Mouse (Mus musculus): ENCODE results near the gene Ston2. TPM values are rescaled to one million over a fixed set of nuclear protein-coding genes. Genes with fewer than 3 reads are reported as not detected.

Ston2 gene
- polyA plus RNA-seq, 1 experiment from 2014 or later, result 6.7 TPM

GRCm38 (mm10) chr12:91710876-91711275 is 77.3 kb downstream of the Ston2 start:
- H3K36me3 ChIP-seq, result no peaks in the 10 kb centered on the region
- peaks cover 6% of the 10 kb centered on the region; the same call in 1 of the 2 replicates for H3K4me1 ChIP-seq (replicated peaks)
- ATAC-seq (ENCODE audit: low FRiP score, low read depth), result 0 out of 2 replicates have a peak, but pooled peaks have one; percentile 65
- H3K4me3 ChIP-seq, result no peak overlapping the region
- no peaks in the 10 kb centered on the region for H3K27me3 ChIP-seq
- no peak overlapping the region for H3K4me2 ChIP-seq
- no peak overlapping the region for H3K27ac ChIP-seq (replicated peaks)
- H3K9ac ChIP-seq, result no peak overlapping the region
- 22% methylated on average over 3 of the region's 3 CpGs for WGBS
- no peaks in the 10 kb centered on the region for H3K9me3 ChIP-seq

- no peaks in the 10 kb centered on the region for H3K36me3 ChIP-seq
- H3K9ac ChIP-seq, result no peak overlapping the region
- H3K9me3 ChIP-seq, result no peaks in the 10 kb centered on the region
- H3K4me2 ChIP-seq, result no peak overlapping the region
- WGBS, result 86% methylated on average over 6 of the region's 6 CpGs
- no peak overlapping the region for H3K27ac ChIP-seq (replicated peaks)
- H3K4me1 ChIP-seq (replicated peaks), result peaks cover 6% of the 10 kb centered on the region; the same call in 1 of the 2 replicates
- no peak for ATAC-seq (ENCODE audit: low FRiP score, low read depth)
- H3K27me3 ChIP-seq, result no peaks in the 10 kb centered on the region
- no peak overlapping the region for H3K4me3 ChIP-seq
Observed at GRCm38 (mm10) chr12:91709634-91710033, 78.6 kb downstream of the Ston2 start.

DNA sequence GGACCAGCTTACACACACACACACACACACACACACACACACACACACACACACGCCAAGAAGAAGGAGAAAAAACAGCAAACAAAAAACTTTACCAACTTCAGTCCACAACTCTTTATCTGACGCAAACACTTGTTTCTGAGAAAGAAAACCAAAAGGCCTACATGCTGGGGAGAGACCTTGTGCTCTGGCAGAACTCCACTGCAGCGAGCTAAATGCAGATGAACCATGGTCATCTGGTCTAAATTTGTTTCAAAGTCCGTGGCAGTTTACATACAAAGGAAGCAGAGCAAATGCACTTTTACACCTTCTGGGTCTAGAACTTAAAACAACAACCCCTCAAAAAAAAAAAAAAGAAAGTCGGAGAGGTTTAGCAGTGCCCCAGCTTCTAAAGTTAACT is 79.0 kb downstream of the Ston2 start:
- no peak overlapping the region for H3K4me2 ChIP-seq
- no peak for ATAC-seq (ENCODE audit: low FRiP score, low read depth)
- H3K27ac ChIP-seq (replicated peaks), result no peak overlapping the region
- H3K9me3 ChIP-seq, result no peaks in the 10 kb centered on the region
- no peak overlapping the region for H3K4me3 ChIP-seq
- no peak overlapping the region for H3K9ac ChIP-seq
- H3K27me3 ChIP-seq, result no peaks in the 10 kb centered on the region
- peaks cover 6% of the 10 kb centered on the region; the same call in 1 of the 2 replicates for H3K4me1 ChIP-seq (replicated peaks)
- WGBS, result 66% methylated on average over 5 of the region's 5 CpGs
- H3K36me3 ChIP-seq, result no peaks in the 10 kb centered on the region

DNA sequence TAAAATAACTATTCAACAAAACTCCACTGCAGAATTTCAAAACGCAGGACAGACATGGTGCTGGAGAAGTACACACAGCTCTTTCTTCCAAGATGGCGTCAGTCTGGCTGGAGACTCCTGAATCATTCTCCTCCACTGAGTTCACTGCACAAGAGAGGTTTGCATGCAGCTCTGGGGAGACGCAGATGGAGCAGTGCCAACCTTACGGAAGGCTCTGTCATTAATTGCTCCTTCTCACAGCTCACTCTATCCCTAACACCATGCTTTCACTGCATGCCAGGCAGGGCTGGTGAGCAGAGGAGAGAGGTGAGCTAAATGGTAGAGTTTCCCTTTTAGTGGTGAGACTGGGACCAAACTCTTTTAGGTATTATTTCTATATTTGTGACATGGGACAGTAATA is 80.4 kb downstream of the Ston2 start:
- ATAC-seq (ENCODE audit: low FRiP score, low read depth), result no peak
- no peak overlapping the region for H3K27ac ChIP-seq (replicated peaks)

GRCm38 (mm10) chr12:91703533-91703932 is 84.7 kb downstream of the Ston2 start:
- Histone ChIP-seq H3K36me3 (no peaks in the 10 kb centered on the region), H3K27me3 (no peaks in the 10 kb centered on the region), H3K4me1 (replicated peaks) (no peaks in the 10 kb centered on the region), H3K9ac (no peak overlapping the region), H3K4me2 (no peak overlapping the region), H3K9me3 (no peaks in the 10 kb centered on the region), H3K27ac (replicated peaks) (no peak overlapping the region), H3K4me3 (no peak overlapping the region)
- no peak for ATAC-seq (ENCODE audit: low FRiP score, low read depth)
- WGBS, result 89% methylated on average over 5 of the region's 5 CpGs

More for the DNA sequence above, 80.4 kb downstream of the Ston2 start:
- Histone ChIP-seq H3K9me3 (no peaks in the 10 kb centered on the region), H3K36me3 (no peaks in the 10 kb centered on the region), H3K27me3 (no peaks in the 10 kb centered on the region), H3K4me2 (no peak overlapping the region), H3K4me3 (no peak overlapping the region), H3K4me1 (replicated peaks) (peaks cover 6% of the 10 kb centered on the region; the same call in 1 of the 2 replicates), H3K9ac (no peak overlapping the region)
- 60% methylated on average over 4 of the region's 4 CpGs for WGBS

DNA sequence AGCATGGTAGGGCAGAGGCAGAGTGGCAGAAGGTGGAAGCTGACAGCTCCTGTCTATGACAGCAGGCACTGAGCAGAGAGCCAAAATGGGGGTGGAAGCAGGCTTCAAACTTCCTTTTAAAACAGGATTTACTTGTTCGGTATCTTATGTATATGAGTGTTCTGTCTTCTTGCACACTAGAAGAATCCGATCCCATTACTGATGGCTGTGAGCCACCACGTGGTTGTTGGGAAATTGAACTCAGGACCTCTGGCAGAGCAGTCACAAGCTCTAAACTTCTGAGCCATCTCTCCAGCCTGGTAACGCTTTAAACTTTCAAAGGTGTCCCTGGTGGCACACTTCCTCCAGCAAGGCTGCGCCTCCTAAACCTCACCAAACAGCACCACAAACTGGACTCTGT is 85.4 kb downstream of the Ston2 start:
- H3K27ac ChIP-seq (replicated peaks), result no peak overlapping the region
- no peaks in the 10 kb centered on the region for H3K4me1 ChIP-seq (replicated peaks)
- 91% methylated on average over 5 of the region's 5 CpGs for WGBS
- H3K9me3 ChIP-seq, result no peaks in the 10 kb centered on the region
- H3K27me3 ChIP-seq, result no peaks in the 10 kb centered on the region
- no peak overlapping the region for H3K4me3 ChIP-seq
- no peak overlapping the region for H3K9ac ChIP-seq
- H3K36me3 ChIP-seq, result no peaks in the 10 kb centered on the region
- H3K4me2 ChIP-seq, result no peak overlapping the region
- ATAC-seq (ENCODE audit: low FRiP score, low read depth), result no peak

- 89% methylated on average over 7 of the region's 7 CpGs for WGBS
- no peaks in the 10 kb centered on the region for H3K4me1 ChIP-seq (replicated peaks)
Observed at GRCm38 (mm10) chr12:91699451-91700141, 88.6 kb downstream of the Ston2 start.

DNA sequence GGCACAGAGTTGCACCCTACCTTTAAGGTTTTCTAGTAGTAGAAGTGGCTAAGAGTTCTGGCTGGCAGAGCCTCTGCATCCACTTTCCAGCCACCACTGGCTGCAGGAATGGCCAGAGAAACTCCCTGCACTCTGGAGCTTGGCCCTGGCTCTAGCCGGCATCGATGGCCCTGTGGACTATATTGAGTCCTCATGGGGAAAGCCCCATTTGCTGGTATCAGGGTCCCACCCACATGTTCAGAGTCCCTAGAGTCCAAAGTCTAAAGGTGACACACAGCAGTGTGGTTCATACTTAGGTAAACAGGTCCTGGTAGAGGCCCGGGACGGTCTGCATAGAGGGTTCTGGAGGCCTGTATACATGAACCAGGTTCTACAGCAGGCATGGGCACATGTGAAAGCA is 92.0 kb downstream of the Ston2 start:
- H3K27me3 ChIP-seq, result no peaks in the 10 kb centered on the region
- no peaks in the 10 kb centered on the region for H3K36me3 ChIP-seq
- no peak overlapping the region for H3K4me3 ChIP-seq
- H3K27ac ChIP-seq (replicated peaks), result no peak overlapping the region
- ATAC-seq (ENCODE audit: low FRiP score, low read depth), result no peak
- WGBS, result 82% methylated on average over 4 of the region's 4 CpGs
- H3K4me2 ChIP-seq, result no peak overlapping the region
- no peaks in the 10 kb centered on the region for H3K9me3 ChIP-seq
- no peaks in the 10 kb centered on the region for H3K4me1 ChIP-seq (replicated peaks)
- H3K9ac ChIP-seq, result no peak overlapping the region

More at GRCm38 (mm10) chr12:91699451-91700141, 88.6 kb downstream of the Ston2 start:
- H3K9ac ChIP-seq, result no peak overlapping the region
- ATAC-seq (ENCODE audit: low FRiP score, low read depth), result no peak
- H3K4me2 ChIP-seq, result no peak overlapping the region
- H3K27me3 ChIP-seq, result no peaks in the 10 kb centered on the region
- H3K4me3 ChIP-seq, result no peak overlapping the region
- H3K9me3 ChIP-seq, result no peaks in the 10 kb centered on the region
- H3K27ac ChIP-seq (replicated peaks), result no peak overlapping the region
- H3K36me3 ChIP-seq, result no peaks in the 10 kb centered on the region

- 39% methylated on average over 4 of the region's 4 CpGs for WGBS
- no peak for ATAC-seq (ENCODE audit: low FRiP score, low read depth)
Observed at GRCm38 (mm10) chr12:91695761-91696160, 92.4 kb downstream of the Ston2 start.

DNA sequence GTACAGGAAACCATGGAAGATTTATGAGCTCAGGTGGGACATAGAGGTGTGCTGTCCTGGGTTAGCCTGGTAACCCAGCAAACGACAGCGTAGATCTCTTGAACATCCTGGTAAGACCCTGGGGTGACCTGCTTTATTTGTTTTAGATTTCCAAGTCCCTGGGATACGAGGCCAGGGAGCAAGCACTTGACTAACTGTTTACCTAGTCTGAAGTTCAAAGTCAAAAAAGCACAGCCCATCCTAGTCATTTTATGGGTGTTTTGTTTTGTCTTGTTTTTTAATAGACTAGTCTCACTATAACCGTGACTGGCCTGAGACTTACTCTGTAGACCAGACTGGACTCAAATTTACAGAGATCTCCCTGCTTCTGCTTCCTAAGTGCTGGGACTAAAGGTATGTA is 93.4 kb downstream of the Ston2 start:
- H3K4me3 ChIP-seq, result no peak overlapping the region
- WGBS, result 89% methylated on average over 4 of the region's 4 CpGs
- no peak overlapping the region for H3K4me2 ChIP-seq
- H3K36me3 ChIP-seq, result no peaks in the 10 kb centered on the region
- H3K27me3 ChIP-seq, result no peaks in the 10 kb centered on the region
- ATAC-seq (ENCODE audit: low FRiP score, low read depth), result no peak
- no peaks in the 10 kb centered on the region for H3K9me3 ChIP-seq
- no peak overlapping the region for H3K9ac ChIP-seq
- no peak overlapping the region for H3K27ac ChIP-seq (replicated peaks)
- no peaks in the 10 kb centered on the region for H3K4me1 ChIP-seq (replicated peaks)

More at GRCm38 (mm10) chr12:91695761-91696160, 92.4 kb downstream of the Ston2 start:
- no peaks in the 10 kb centered on the region for H3K4me1 ChIP-seq (replicated peaks)
- no peaks in the 10 kb centered on the region for H3K9me3 ChIP-seq
- no peak overlapping the region for H3K4me3 ChIP-seq
- H3K36me3 ChIP-seq, result no peaks in the 10 kb centered on the region
- no peak overlapping the region for H3K9ac ChIP-seq
- no peak overlapping the region for H3K27ac ChIP-seq (replicated peaks)
- no peak overlapping the region for H3K4me2 ChIP-seq
- no peaks in the 10 kb centered on the region for H3K27me3 ChIP-seq

GRCm38 (mm10) chr12:91693566-91693965 is 94.6 kb downstream of the Ston2 start:
- Histone ChIP-seq H3K4me2 (no peak overlapping the region), H3K4me3 (no peak overlapping the region), H3K27me3 (no peaks in the 10 kb centered on the region), H3K36me3 (no peaks in the 10 kb centered on the region), H3K4me1 (replicated peaks) (no peaks in the 10 kb centered on the region), H3K27ac (replicated peaks) (no peak overlapping the region), H3K9ac (no peak overlapping the region), H3K9me3 (no peaks in the 10 kb centered on the region)
- ATAC-seq (ENCODE audit: low FRiP score, low read depth), result no peak
- WGBS, result 91% methylated on average over 7 of the region's 7 CpGs

GRCm38 (mm10) chr12:91692991-91693390 is 95.2 kb downstream of the Ston2 start:
- Histone ChIP-seq H3K27me3 (no peaks in the 10 kb centered on the region), H3K4me3 (no peak overlapping the region), H3K27ac (replicated peaks) (no peak overlapping the region), H3K9me3 (no peaks in the 10 kb centered on the region), H3K9ac (no peak overlapping the region), H3K4me1 (replicated peaks) (no peaks in the 10 kb centered on the region), H3K36me3 (no peaks in the 10 kb centered on the region), H3K4me2 (no peak overlapping the region)
- ATAC-seq (ENCODE audit: low FRiP score, low read depth), result no peak
- 94% methylated on average over 3 of the region's 3 CpGs for WGBS
